ENCODE assay signal across 13 mouse cellular contexts in the genomic region with DNA sequence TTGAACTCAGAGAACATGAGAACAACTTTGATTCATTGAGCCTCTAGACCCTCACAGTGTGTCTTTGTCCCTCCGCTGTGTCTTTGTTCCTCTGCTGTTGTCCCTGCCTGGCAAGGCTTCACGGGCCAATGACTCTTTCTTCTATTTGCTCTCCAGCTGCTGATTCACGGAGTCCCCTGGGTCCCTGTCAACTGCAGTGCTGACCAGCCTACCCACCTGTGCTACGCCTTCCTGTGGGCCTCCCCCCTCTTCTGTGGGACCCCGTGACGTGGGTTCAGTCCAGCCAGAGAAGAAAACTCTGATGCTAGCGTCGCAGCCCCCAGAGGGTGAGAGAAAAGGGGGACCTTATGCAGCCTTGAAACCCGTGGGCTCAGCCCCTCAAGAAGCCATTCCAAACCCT. TPM values are rescaled to one million over a fixed set of nuclear protein-coding genes. Genes with fewer than 3 reads are reported as not detected.
DNase-seq lines count a peak whose midpoint lies in the region; ATAC-seq and TF ChIP-seq lines count a peak whose summit lies in the region.
"Had no signal": no experiment of that assay in that cellular context is flagged by ENCODE, and none has a peak within 500 bp of the region (broad histone marks: within the 10 kb centered on the region; RNA-seq: fewer than 3 reads in every experiment).

No protein-coding gene starts in this region.

- 45% methylated on average over 9 of the region's 9 CpGs for WGBS in forebrain, embryonic 11.5 days
- WGBS in forebrain, postnatal 0 days: 43% methylated on average over 9 of the region's 9 CpGs
- WGBS in liver, postnatal 0 days (ENCODE audit: insufficient replicate concordance): 79% methylated on average over 9 of the region's 9 CpGs
- WGBS in liver, embryonic 11.5 days: 79% methylated on average over 9 of the region's 9 CpGs
- WGBS in midbrain, embryonic 13.5 days: 34% methylated on average over 9 of the region's 9 CpGs
- 95% methylated on average over 9 of the region's 9 CpGs for WGBS in thymus, adult 2 months

- no peak for DNase-seq in forebrain, embryonic 11.5 days (ENCODE audit: low spot score)
- DNase-seq in forebrain, postnatal 0 days: no peak
- peak; percentile 44 for DNase-seq in liver, postnatal 0 days
- DNase-seq in liver, embryonic 11.5 days (ENCODE audit: low spot score): no peak
- peak; percentile 58 for DNase-seq in brain, adult 2 months (ENCODE audit: low read depth, low spot score)
- no peak for DNase-seq in thymus, adult 2 months
- no peak for DNase-seq in lung, postnatal 36 days
- DNase-seq: gastrocnemius, postnatal 14 days; liver had no signal

- peak overlapping the region; percentile 34; the same call in 1 of the 2 replicates for H3K27ac ChIP-seq in forebrain, embryonic 11.5 days (ENCODE audit: low read depth, low read length)
- no peak overlapping the region for H3K27ac ChIP-seq in forebrain, postnatal 0 days (ENCODE audit: low read depth, low read length)
- no peak overlapping the region for H3K27ac ChIP-seq in liver, postnatal 0 days (ENCODE audit: low read depth)
- H3K27ac ChIP-seq in liver, embryonic 11.5 days (ENCODE audit: low read depth, low read length): no peak overlapping the region
- H3K27ac ChIP-seq in midbrain, embryonic 13.5 days: peak overlapping the region; percentile 79
- no peak overlapping the region for H3K27ac ChIP-seq in thymus, adult 2 months (ENCODE audit: control insufficient read depth, insufficient read depth, low read length)
- H3K27ac ChIP-seq: heart, embryonic 13.5 days had no signal

- H3K4me2 ChIP-seq in forebrain, embryonic 11.5 days (ENCODE audit: low read depth, low read length, severe bottlenecking): no peak overlapping the region
- H3K4me2 ChIP-seq in forebrain, postnatal 0 days (ENCODE audit: low read depth): no peak overlapping the region
- no peak overlapping the region for H3K4me2 ChIP-seq in liver, postnatal 0 days (ENCODE audit: low read depth, low read length)
- no peak overlapping the region for H3K4me2 ChIP-seq in liver, embryonic 11.5 days
- no peak overlapping the region for H3K4me2 ChIP-seq in midbrain, embryonic 13.5 days (replicated peaks)
- H3K4me2 ChIP-seq: heart, embryonic 13.5 days had no signal

- peaks cover 8% of the 10 kb centered on the region for H3K36me3 ChIP-seq in forebrain, embryonic 11.5 days (ENCODE audit: control insufficient read depth, insufficient read depth, low read length)
- peaks cover 48% of the 10 kb centered on the region for H3K36me3 ChIP-seq in forebrain, postnatal 0 days (ENCODE audit: insufficient read depth)
- peaks cover 50% of the 10 kb centered on the region for H3K36me3 ChIP-seq in liver, postnatal 0 days (replicated peaks; ENCODE audit: insufficient read depth, low read length)
- H3K36me3 ChIP-seq in liver, embryonic 11.5 days (ENCODE audit: control insufficient read depth, insufficient read depth, low read length): peaks cover 23% of the 10 kb centered on the region
- peaks cover 50% of the 10 kb centered on the region for H3K36me3 ChIP-seq in midbrain, embryonic 13.5 days
- peaks cover 41% of the 10 kb centered on the region for H3K36me3 ChIP-seq in thymus, adult 2 months (ENCODE audit: control insufficient read depth, insufficient read depth, low read length)

- TF ChIP-seq EP300 in liver, postnatal 0 days (IDR thresholded peaks at IDR 0.05; ENCODE audit: low read depth): no peak

- peak overlapping the region; percentile 14; the same call in 1 of the 2 replicates for H3K9ac ChIP-seq in forebrain, embryonic 11.5 days (ENCODE audit: low read length)
- no peak overlapping the region for H3K9ac ChIP-seq in forebrain, postnatal 0 days
- no peak overlapping the region for H3K9ac ChIP-seq in liver, postnatal 0 days (replicated peaks)
- no peak overlapping the region for H3K9ac ChIP-seq in liver, embryonic 11.5 days (ENCODE audit: low read depth, low read length)
- H3K9ac ChIP-seq in midbrain, embryonic 13.5 days (replicated peaks): peak overlapping the region; percentile 46; the same call in 1 of the 2 replicates
- H3K9ac ChIP-seq: heart, embryonic 13.5 days had no signal

- ATAC-seq in forebrain, embryonic 11.5 days (replicated peaks; ENCODE audit: low FRiP score): no peak
- no peak for ATAC-seq in forebrain, postnatal 0 days
- no peak for ATAC-seq in liver, postnatal 0 days
- no peak for ATAC-seq in liver, embryonic 11.5 days (replicated peaks; ENCODE audit: low FRiP score)
- ATAC-seq in midbrain, embryonic 13.5 days: no peak
- ATAC-seq: CD4-positive, CD25-positive, alpha-beta regulatory T cell, adult 4 months had no signal

- no peaks in the 10 kb centered on the region for H3K9me3 ChIP-seq in forebrain, embryonic 11.5 days (ENCODE audit: control insufficient read depth, low read length)
- no peaks in the 10 kb centered on the region for H3K9me3 ChIP-seq in forebrain, postnatal 0 days (ENCODE audit: low read length)
- no peaks in the 10 kb centered on the region for H3K9me3 ChIP-seq in liver, postnatal 0 days (ENCODE audit: low read length)
- no peaks in the 10 kb centered on the region for H3K9me3 ChIP-seq in liver, embryonic 11.5 days (ENCODE audit: control insufficient read depth, low read length)
- H3K9me3 ChIP-seq in midbrain, embryonic 13.5 days: no peaks in the 10 kb centered on the region
- H3K9me3 ChIP-seq: heart, embryonic 13.5 days had no signal

- H3K4me3 ChIP-seq in forebrain, embryonic 11.5 days (ENCODE audit: low read depth, low read length): no peak overlapping the region
- no peak overlapping the region for H3K4me3 ChIP-seq in forebrain, postnatal 0 days (ENCODE audit: low read depth, low read length)
- H3K4me3 ChIP-seq in liver, postnatal 0 days (ENCODE audit: low read depth, low read length): no peak overlapping the region
- no peak overlapping the region for H3K4me3 ChIP-seq in liver, embryonic 11.5 days (ENCODE audit: low read depth, low read length)
- no peak overlapping the region for H3K4me3 ChIP-seq in midbrain, embryonic 13.5 days (replicated peaks)
- no peak overlapping the region for H3K4me3 ChIP-seq in thymus, adult 2 months (ENCODE audit: control insufficient read depth, insufficient read depth, low read length)
- H3K4me3 ChIP-seq: heart, embryonic 13.5 days had no signal

- no peak for TF ChIP-seq POLR2A in thymus, adult 2 months (IDR thresholded peaks at IDR 0.05; ENCODE audit: control insufficient read depth, extremely low read depth, insufficient read depth, low read length, poor library complexity)

- H3K4me1 ChIP-seq in forebrain, embryonic 11.5 days (replicated peaks; ENCODE audit: control insufficient read depth, insufficient read depth, low read length): peaks cover 11% of the 10 kb centered on the region; the same call in 1 of the 2 replicates
- peaks cover 15% of the 10 kb centered on the region for H3K4me1 ChIP-seq in forebrain, postnatal 0 days (ENCODE audit: insufficient read depth)
- peaks cover 18% of the 10 kb centered on the region for H3K4me1 ChIP-seq in liver, postnatal 0 days (ENCODE audit: insufficient read depth)
- peaks cover 12% of the 10 kb centered on the region for H3K4me1 ChIP-seq in liver, embryonic 11.5 days (replicated peaks; ENCODE audit: control insufficient read depth, insufficient read depth, low read length)
- peaks cover 27% of the 10 kb centered on the region for H3K4me1 ChIP-seq in midbrain, embryonic 13.5 days (replicated peaks)
- H3K4me1 ChIP-seq in thymus, adult 2 months (replicated peaks; ENCODE audit: control insufficient read depth, insufficient read depth, low read length): peaks cover 12% of the 10 kb centered on the region

- no peak for TF ChIP-seq CTCF in forebrain, postnatal 0 days (IDR thresholded peaks at IDR 0.05; ENCODE audit: low read depth)
- no peak for TF ChIP-seq CTCF in liver, postnatal 0 days (IDR thresholded peaks at IDR 0.05; ENCODE audit: low read depth)
- TF ChIP-seq CTCF in thymus, adult 2 months (IDR thresholded peaks at IDR 0.05; ENCODE audit: borderline replicate concordance, control insufficient read depth, extremely low read depth, insufficient read depth, low read length, poor library complexity): no peak

- no peaks in the 10 kb centered on the region for H3K27me3 ChIP-seq in forebrain, embryonic 11.5 days (ENCODE audit: control insufficient read depth, insufficient read depth, low read length)
- H3K27me3 ChIP-seq in forebrain, postnatal 0 days (ENCODE audit: insufficient read depth, low read length): no peaks in the 10 kb centered on the region
- no peaks in the 10 kb centered on the region for H3K27me3 ChIP-seq in liver, postnatal 0 days (ENCODE audit: insufficient read depth, low read length)
- H3K27me3 ChIP-seq in liver, embryonic 11.5 days (replicated peaks; ENCODE audit: control insufficient read depth, insufficient read depth, low read length): no peaks in the 10 kb centered on the region
- no peaks in the 10 kb centered on the region for H3K27me3 ChIP-seq in midbrain, embryonic 13.5 days
- no peaks in the 10 kb centered on the region for H3K27me3 ChIP-seq in thymus, adult 2 months (ENCODE audit: control insufficient read depth, insufficient read depth, low read length)
- H3K27me3 ChIP-seq: heart, embryonic 13.5 days had no signal

RNA-seq across cellular contexts. Expression of a gene that starts 3.5 kb away (rescaled TPM):
- 81.9 and 84.5 TPM in 2 replicates for polyA plus RNA-seq in forebrain, embryonic 11.5 days (2014; fragmentation: Nextera tagmentation; extraction: Ambion mirVana)
- total RNA-seq in forebrain, postnatal 0 days (2014; rRNA removed): 67.3 and 82.2 TPM in 2 replicates
- polyA plus RNA-seq in forebrain, postnatal 0 days (2015; fragmentation: Nextera tagmentation; extraction: Ambion mirVana): 104 and 115 TPM in 2 replicates
- polyA plus RNA-seq in liver, postnatal 0 days (2015; fragmentation: Nextera tagmentation; extraction: Ambion mirVana): 38.4 and 38.6 TPM in 2 replicates
- 63.9 and 67.5 TPM in 2 replicates for polyA plus RNA-seq in liver, embryonic 11.5 days (2014; fragmentation: Nextera tagmentation; extraction: Ambion mirVana)
- polyA plus RNA-seq in midbrain, embryonic 13.5 days (2015; fragmentation: Nextera tagmentation; extraction: Ambion mirVana): 98.1 and 108 TPM in 2 replicates
- polyA plus RNA-seq in thymus, adult 2 months (2012; rRNA removed): 79.7 and 87.9 TPM in 2 replicates

RNA-seq across cellular contexts. Expression of a gene that starts 25.1 kb away (rescaled TPM):
- polyA plus RNA-seq in forebrain, embryonic 11.5 days (2014; fragmentation: Nextera tagmentation; extraction: Ambion mirVana): 43.2 and 50.1 TPM in 2 replicates
- 28.2 and 43.4 TPM in 2 replicates for total RNA-seq in forebrain, postnatal 0 days (2014; rRNA removed)
- polyA plus RNA-seq in forebrain, postnatal 0 days (2015; fragmentation: Nextera tagmentation; extraction: Ambion mirVana): 67.9 and 80.7 TPM in 2 replicates
- polyA plus RNA-seq in liver, postnatal 0 days (2015; fragmentation: Nextera tagmentation; extraction: Ambion mirVana): 33.4 and 35.3 TPM in 2 replicates
- polyA plus RNA-seq in liver, embryonic 11.5 days (2014; fragmentation: Nextera tagmentation; extraction: Ambion mirVana): 9.9 and 10.7 TPM in 2 replicates
- polyA plus RNA-seq in midbrain, embryonic 13.5 days (2015; fragmentation: Nextera tagmentation; extraction: Ambion mirVana): 69.1 and 96.1 TPM in 2 replicates
- polyA plus RNA-seq in thymus, adult 2 months (2012; rRNA removed): 227 and 263 TPM in 2 replicates
- total RNA-seq: common myeloid progenitor, adult 5-6 weeks had no signal

RNA-seq across cellular contexts. Expression of a gene that starts 28.9 kb away (rescaled TPM):
- polyA plus RNA-seq in forebrain, embryonic 11.5 days (2014; fragmentation: Nextera tagmentation; extraction: Ambion mirVana): 18.0 TPM in 2 replicates
- total RNA-seq in forebrain, postnatal 0 days (2014; rRNA removed): 20.9 and 26.0 TPM in 2 replicates
- polyA plus RNA-seq in forebrain, postnatal 0 days (2015; fragmentation: Nextera tagmentation; extraction: Ambion mirVana): 10.0 and 11.2 TPM in 2 replicates
- 2.1 and 2.5 TPM in 2 replicates for polyA plus RNA-seq in liver, postnatal 0 days (2015; fragmentation: Nextera tagmentation; extraction: Ambion mirVana)
- 15.0 TPM in 2 replicates for polyA plus RNA-seq in liver, embryonic 11.5 days (2014; fragmentation: Nextera tagmentation; extraction: Ambion mirVana)
- polyA plus RNA-seq in midbrain, embryonic 13.5 days (2015; fragmentation: Nextera tagmentation; extraction: Ambion mirVana): 13.5 and 15.1 TPM in 2 replicates
- 92.6 and 99.0 TPM in 2 replicates for polyA plus RNA-seq in thymus, adult 2 months (2012; rRNA removed)

RNA-seq across cellular contexts. Expression of a gene that starts 49.4 kb away (rescaled TPM):
- 3.2 and 4.5 TPM in 2 replicates for polyA plus RNA-seq in forebrain, embryonic 11.5 days (2014; fragmentation: Nextera tagmentation; extraction: Ambion mirVana)
- total RNA-seq in forebrain, postnatal 0 days (2014; rRNA removed): 5.0 and 5.4 TPM in 2 replicates
- 4.7 and 6.4 TPM in 2 replicates for polyA plus RNA-seq in forebrain, postnatal 0 days (2015; fragmentation: Nextera tagmentation; extraction: Ambion mirVana)
- polyA plus RNA-seq in liver, postnatal 0 days (2015; fragmentation: Nextera tagmentation; extraction: Ambion mirVana): 2.5 and 3.1 TPM in 2 replicates
- 3.9 and 4.9 TPM in 2 replicates for polyA plus RNA-seq in liver, embryonic 11.5 days (2014; fragmentation: Nextera tagmentation; extraction: Ambion mirVana)
- 4.7 TPM in 2 replicates for polyA plus RNA-seq in midbrain, embryonic 13.5 days (2015; fragmentation: Nextera tagmentation; extraction: Ambion mirVana)
- polyA plus RNA-seq in thymus, adult 2 months (2012; rRNA removed): 24.0 and 31.7 TPM in 2 replicates

RNA-seq across cellular contexts. Expression of a gene that starts 49.9 kb away (rescaled TPM):
- 82.4 and 83.3 TPM in 2 replicates for polyA plus RNA-seq in forebrain, embryonic 11.5 days (2014; fragmentation: Nextera tagmentation; extraction: Ambion mirVana)
- total RNA-seq in forebrain, postnatal 0 days (2014; rRNA removed): 86.2 and 93.8 TPM in 2 replicates
- polyA plus RNA-seq in forebrain, postnatal 0 days (2015; fragmentation: Nextera tagmentation; extraction: Ambion mirVana): 83.5 and 95.3 TPM in 2 replicates
- polyA plus RNA-seq in liver, postnatal 0 days (2015; fragmentation: Nextera tagmentation; extraction: Ambion mirVana): 101 and 109 TPM in 2 replicates
- polyA plus RNA-seq in liver, embryonic 11.5 days (2014; fragmentation: Nextera tagmentation; extraction: Ambion mirVana): 97.2 and 103 TPM in 2 replicates
- 92.0 and 94.2 TPM in 2 replicates for polyA plus RNA-seq in midbrain, embryonic 13.5 days (2015; fragmentation: Nextera tagmentation; extraction: Ambion mirVana)
- 467 and 538 TPM in 2 replicates for polyA plus RNA-seq in thymus, adult 2 months (2012; rRNA removed)

Comparison
In these comparisons a context has a peak if more than half of its experiments do, and no peak if none do; other contexts are left out.
1. DNase-seq: peak in liver, postnatal 0 days (single experiment) and brain, adult 2 months (single experiment); none in forebrain, embryonic 11.5 days (single experiment), forebrain, postnatal 0 days (single experiment), liver, embryonic 11.5 days (single experiment), thymus, adult 2 months (single experiment) and lung, postnatal 36 days (single experiment).
2. H3K27ac ChIP-seq: peak in forebrain, embryonic 11.5 days (single experiment) and midbrain, embryonic 13.5 days (single experiment); none in forebrain, postnatal 0 days (single experiment), liver, postnatal 0 days (single experiment), liver, embryonic 11.5 days (single experiment) and thymus, adult 2 months (single experiment).
3. H3K9ac ChIP-seq: peak in forebrain, embryonic 11.5 days (single experiment) and midbrain, embryonic 13.5 days (single experiment); none in forebrain, postnatal 0 days (single experiment), liver, postnatal 0 days (single experiment) and liver, embryonic 11.5 days (single experiment).